Mouse (Mus musculus): ENCODE results near the gene Fgf10.

Gene Fgf10

DNA sequence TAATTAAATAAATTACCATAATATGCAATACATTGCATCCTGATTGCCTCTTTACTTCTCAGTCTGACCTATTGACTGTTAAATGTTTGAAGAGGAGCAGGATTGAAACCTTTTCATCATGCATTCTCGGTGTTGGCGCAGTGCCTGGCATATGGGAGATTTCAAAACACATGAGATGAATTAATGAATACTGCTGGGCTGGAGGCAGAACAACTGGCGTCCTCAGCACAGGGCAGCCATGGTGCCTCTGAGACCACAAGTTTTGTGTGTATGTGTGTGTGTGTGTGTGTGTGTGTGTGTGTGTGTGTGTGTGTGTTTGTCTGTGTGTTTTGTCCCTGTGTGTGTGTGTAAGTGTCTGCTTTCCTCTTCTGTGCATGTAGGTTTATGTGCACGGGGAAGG lies 165.5 kb downstream of the Fgf10 start:
- DNase-seq (ENCODE audit: low spot score in 2 of 2): no peak
